ENCODE assay signal across 19 mouse cellular contexts in genomic region chr3:55309961-55310360, GRCm38 (mm10).
A peak's percentile ranks its signal among the peaks of the same experiment; 100 is the strongest.
DNase-seq lines count a peak whose midpoint lies in the region; ATAC-seq and TF ChIP-seq lines count a peak whose summit lies in the region.
"Had no signal": no experiment of that assay in that cellular context is flagged by ENCODE, and none has a peak within 500 bp of the region (broad histone marks: within the 10 kb centered on the region; RNA-seq: fewer than 3 reads in every experiment).

No protein-coding gene starts in this region.

- ATAC-seq in embryonic facial prominence, embryonic 11.5 days (replicated peaks; ENCODE audit: insufficient number of reproducible peaks, low FRiP score, low TSS enrichment, low read depth) = no peak
- ATAC-seq in kidney, postnatal 0 days (replicated peaks; ENCODE audit: low FRiP score, low read depth) = no peak
- no peak for ATAC-seq in midbrain, embryonic 11.5 days (ENCODE audit: low FRiP score)
- ATAC-seq in midbrain, postnatal 0 days (ENCODE audit: low FRiP score) = no peak
- ATAC-seq: forebrain, embryonic 16.5 days; intestine, embryonic 16.5 days had no signal

- H3K4me2 ChIP-seq in embryonic facial prominence, embryonic 11.5 days (ENCODE audit: low read depth, low read length) = no peak overlapping the region
- H3K4me2 ChIP-seq in kidney, postnatal 0 days (ENCODE audit: low read length) = no peak overlapping the region
- no peak overlapping the region for H3K4me2 ChIP-seq in midbrain, embryonic 11.5 days
- no peak overlapping the region for H3K4me2 ChIP-seq in midbrain, postnatal 0 days (ENCODE audit: low read depth, low read length, poor library complexity, severe bottlenecking)
- H3K4me2 ChIP-seq: embryonic facial prominence, embryonic 15.5 days; hindbrain, embryonic 14.5 days had no signal

- WGBS in embryonic facial prominence, embryonic 11.5 days = 70% methylated on average over 8 of the region's 8 CpGs
- WGBS in embryonic facial prominence, embryonic 10.5 days = 74% methylated on average over 8 of the region's 8 CpGs
- 59% methylated on average over 8 of the region's 8 CpGs for WGBS in kidney, postnatal 0 days
- 73% methylated on average over 8 of the region's 8 CpGs for WGBS in midbrain, embryonic 11.5 days
- WGBS in midbrain, postnatal 0 days = 64% methylated on average over 8 of the region's 8 CpGs

- H3K36me3 ChIP-seq in embryonic facial prominence, embryonic 11.5 days (replicated peaks; ENCODE audit: control insufficient read depth, insufficient read depth, low read depth, low read length) = no peaks in the 10 kb centered on the region
- no peaks in the 10 kb centered on the region for H3K36me3 ChIP-seq in embryonic facial prominence, embryonic 10.5 days (replicated peaks)
- H3K36me3 ChIP-seq in kidney, postnatal 0 days (ENCODE audit: insufficient read depth, low read length) = no peaks in the 10 kb centered on the region
- H3K36me3 ChIP-seq in midbrain, embryonic 11.5 days (ENCODE audit: control insufficient read depth, insufficient read depth, low read length) = no peaks in the 10 kb centered on the region
- no peaks in the 10 kb centered on the region for H3K36me3 ChIP-seq in midbrain, postnatal 0 days (ENCODE audit: insufficient read depth, low read length)
- H3K36me3 ChIP-seq: embryonic facial prominence, embryonic 15.5 days; heart, embryonic 10.5 days had no signal

- H3K27me3 ChIP-seq in embryonic facial prominence, embryonic 11.5 days (ENCODE audit: control insufficient read depth, insufficient read depth, low read length) = no peaks in the 10 kb centered on the region
- no peaks in the 10 kb centered on the region for H3K27me3 ChIP-seq in embryonic facial prominence, embryonic 10.5 days (replicated peaks; ENCODE audit: low read depth, poor library complexity, severe bottlenecking)
- no peaks in the 10 kb centered on the region for H3K27me3 ChIP-seq in kidney, postnatal 0 days (ENCODE audit: insufficient read depth, low read length)
- no peaks in the 10 kb centered on the region for H3K27me3 ChIP-seq in midbrain, embryonic 11.5 days (ENCODE audit: control insufficient read depth, insufficient read depth, low read length)
- H3K27me3 ChIP-seq in midbrain, postnatal 0 days (ENCODE audit: insufficient read depth, low read length) = no peaks in the 10 kb centered on the region
- H3K27me3 ChIP-seq: embryonic facial prominence, embryonic 15.5 days had no signal

- TF ChIP-seq CTCF in kidney, postnatal 0 days (IDR thresholded peaks at IDR 0.05; ENCODE audit: low read depth) = no peak
- TF ChIP-seq CTCF in midbrain, postnatal 0 days (IDR thresholded peaks at IDR 0.05) = no peak

- no peak overlapping the region for H3K9ac ChIP-seq in embryonic facial prominence, embryonic 11.5 days (replicated peaks; ENCODE audit: low read length)
- no peak overlapping the region for H3K9ac ChIP-seq in kidney, postnatal 0 days (ENCODE audit: low read depth, low read length)
- no peak overlapping the region for H3K9ac ChIP-seq in midbrain, embryonic 11.5 days (ENCODE audit: low read length)
- H3K9ac ChIP-seq in midbrain, postnatal 0 days (replicated peaks; ENCODE audit: low read length, poor library complexity, severe bottlenecking) = no peak overlapping the region
- H3K9ac ChIP-seq: embryonic facial prominence, embryonic 15.5 days; hindbrain, embryonic 14.5 days had no signal

- no peaks in the 10 kb centered on the region for H3K4me1 ChIP-seq in embryonic facial prominence, embryonic 11.5 days (ENCODE audit: control insufficient read depth, insufficient read depth, low read length)
- no peaks in the 10 kb centered on the region for H3K4me1 ChIP-seq in embryonic facial prominence, embryonic 10.5 days
- H3K4me1 ChIP-seq in kidney, postnatal 0 days (replicated peaks; ENCODE audit: insufficient read depth, low read length) = no peaks in the 10 kb centered on the region
- H3K4me1 ChIP-seq in midbrain, embryonic 11.5 days (ENCODE audit: control insufficient read depth, insufficient read depth, low read length) = peaks cover 5% of the 10 kb centered on the region; the same call in 1 of the 2 replicates
- H3K4me1 ChIP-seq in midbrain, postnatal 0 days (ENCODE audit: insufficient read depth, low read length) = no peaks in the 10 kb centered on the region
- H3K4me1 ChIP-seq: embryonic facial prominence, embryonic 15.5 days; heart, embryonic 10.5 days had no signal

- DNase-seq in embryonic facial prominence, embryonic 11.5 days (ENCODE audit: low spot score) = peak; percentile 4
- no peak for DNase-seq in embryonic facial prominence, embryonic 10.5 days (ENCODE audit: low spot score)
- peak; percentile 10 for DNase-seq in kidney, postnatal 0 days (ENCODE audit: low spot score)
- DNase-seq in kidney, adult 8-10 months = no peak
- peak; percentile 73 for DNase-seq in midbrain, embryonic 11.5 days (ENCODE audit: low spot score, missing footprints)
- DNase-seq in midbrain, postnatal 0 days (ENCODE audit: low spot score) = no peak
- DNase-seq in heart, postnatal 4 days = no peak
- DNase-seq: adrenal gland, postnatal 10 days; cerebellum, adult 11 months; cerebellum, adult 8-10 months; cerebellum, postnatal 25 days; heart, adult 18-20 months; heart, postnatal 10 days had no signal

- H3K27ac ChIP-seq in embryonic facial prominence, embryonic 11.5 days (replicated peaks; ENCODE audit: low read depth, low read length) = no peak overlapping the region
- H3K27ac ChIP-seq in embryonic facial prominence, embryonic 10.5 days (replicated peaks) = no peak overlapping the region
- no peak overlapping the region for H3K27ac ChIP-seq in kidney, postnatal 0 days
- H3K27ac ChIP-seq in midbrain, embryonic 11.5 days (ENCODE audit: low read depth, low read length) = no peak overlapping the region
- no peak overlapping the region for H3K27ac ChIP-seq in midbrain, postnatal 0 days (ENCODE audit: low read depth, low read length)
- H3K27ac ChIP-seq: embryonic facial prominence, embryonic 15.5 days; heart, embryonic 10.5 days; hindbrain, embryonic 14.5 days had no signal

- no peaks in the 10 kb centered on the region for H3K9me3 ChIP-seq in embryonic facial prominence, embryonic 11.5 days (replicated peaks; ENCODE audit: control insufficient read depth, low read length)
- no peaks in the 10 kb centered on the region for H3K9me3 ChIP-seq in embryonic facial prominence, embryonic 10.5 days
- no peaks in the 10 kb centered on the region for H3K9me3 ChIP-seq in kidney, postnatal 0 days (replicated peaks; ENCODE audit: low read length)
- no peaks in the 10 kb centered on the region for H3K9me3 ChIP-seq in midbrain, embryonic 11.5 days (ENCODE audit: control insufficient read depth, low read length)
- H3K9me3 ChIP-seq in midbrain, postnatal 0 days (ENCODE audit: low read length) = no peaks in the 10 kb centered on the region
- H3K9me3 ChIP-seq: embryonic facial prominence, embryonic 15.5 days; heart, embryonic 10.5 days had no signal

- no peak overlapping the region for H3K4me3 ChIP-seq in embryonic facial prominence, embryonic 11.5 days (ENCODE audit: low read depth, low read length)
- no peak overlapping the region for H3K4me3 ChIP-seq in embryonic facial prominence, embryonic 10.5 days
- no peak overlapping the region for H3K4me3 ChIP-seq in kidney, postnatal 0 days (replicated peaks; ENCODE audit: low read depth, low read length)
- H3K4me3 ChIP-seq in midbrain, embryonic 11.5 days (ENCODE audit: low read depth, low read length) = no peak overlapping the region
- no peak overlapping the region for H3K4me3 ChIP-seq in midbrain, postnatal 0 days (ENCODE audit: low read depth, low read length)
- H3K4me3 ChIP-seq: embryonic facial prominence, embryonic 15.5 days; erythroblast, embryonic 14.5 days; heart, embryonic 10.5 days had no signal

Comparison
In these comparisons a context has a peak if more than half of its experiments do, and no peak if none do; other contexts are left out.
1. DNase-seq: peak in embryonic facial prominence, embryonic 11.5 days (single experiment), kidney, postnatal 0 days (single experiment) and midbrain, embryonic 11.5 days (single experiment); none in embryonic facial prominence, embryonic 10.5 days (single experiment), kidney, adult 8-10 months (0 of 2), midbrain, postnatal 0 days (single experiment) and heart, postnatal 4 days (single experiment).